Comparison of ENCODE assay signal across 9 mouse cellular contexts in genomic region chr15:99055040-99055439, GRCm38 (mm10). TPM values are rescaled to one million over a fixed set of nuclear protein-coding genes. Genes with fewer than 3 reads are reported as not detected.
DNase-seq lines count a peak whose midpoint lies in the region; ATAC-seq and TF ChIP-seq lines count a peak whose summit lies in the region.
"Had no signal": no experiment of that assay in that cellular context is flagged by ENCODE, and none has a peak within 500 bp of the region (broad histone marks: within the 10 kb centered on the region; RNA-seq: fewer than 3 reads in every experiment).

Gene Prph, plus strand, starts transcription at chr15:99055174.

- no peaks in the 10 kb centered on the region for H3K36me3 ChIP-seq in kidney, postnatal 0 days (ENCODE audit: insufficient read depth, low read length)
- H3K36me3 ChIP-seq in embryonic facial prominence, embryonic 14.5 days (ENCODE audit: control insufficient read depth, insufficient read depth, low read length), result no peaks in the 10 kb centered on the region
- no peaks in the 10 kb centered on the region for H3K36me3 ChIP-seq in intestine, embryonic 14.5 days (ENCODE audit: control insufficient read depth, insufficient read depth, low read length)
- H3K36me3 ChIP-seq in midbrain, postnatal 0 days (ENCODE audit: insufficient read depth, low read length), result no peaks in the 10 kb centered on the region

- 4% methylated on average over 30 of the region's 30 CpGs for WGBS in kidney, postnatal 0 days
- WGBS in embryonic facial prominence, embryonic 14.5 days, result under 1% methylated on average over 16 of the region's 30 CpGs
- WGBS in intestine, embryonic 14.5 days, result 2% methylated on average over 25 of the region's 30 CpGs
- 1% methylated on average over 29 of the region's 30 CpGs for WGBS in midbrain, postnatal 0 days

- peak within 1 kb of the TSS; percentile 35; the same call in 1 of the 2 replicates for H3K9ac ChIP-seq in kidney, postnatal 0 days (ENCODE audit: low read depth, low read length)
- peak within 1 kb of the TSS; percentile 40 for H3K9ac ChIP-seq in embryonic facial prominence, embryonic 14.5 days (ENCODE audit: low read depth, low read length)
- peak within 1 kb of the TSS; percentile 25; the same call in 1 of the 2 replicates for H3K9ac ChIP-seq in intestine, embryonic 14.5 days (ENCODE audit: low read length)
- H3K9ac ChIP-seq in midbrain, postnatal 0 days (replicated peaks; ENCODE audit: low read length, poor library complexity, severe bottlenecking), result no peak within 1 kb of the TSS

- no peaks in the 10 kb centered on the region for H3K9me3 ChIP-seq in kidney, postnatal 0 days (replicated peaks; ENCODE audit: low read length)
- no peaks in the 10 kb centered on the region for H3K9me3 ChIP-seq in embryonic facial prominence, embryonic 14.5 days (ENCODE audit: control insufficient read depth, low read length)
- no peaks in the 10 kb centered on the region for H3K9me3 ChIP-seq in intestine, embryonic 14.5 days (ENCODE audit: control insufficient read depth, low read length)
- H3K9me3 ChIP-seq in midbrain, postnatal 0 days (ENCODE audit: low read length), result no peaks in the 10 kb centered on the region

- no peak for TF ChIP-seq CTCF in kidney, postnatal 0 days (IDR thresholded peaks at IDR 0.05; ENCODE audit: low read depth)
- no peak for TF ChIP-seq CTCF in midbrain, postnatal 0 days (IDR thresholded peaks at IDR 0.05)

- peaks cover 20% of the 10 kb centered on the region; the same call in 1 of the 2 replicates for H3K4me1 ChIP-seq in kidney, postnatal 0 days (replicated peaks; ENCODE audit: insufficient read depth, low read length)
- H3K4me1 ChIP-seq in embryonic facial prominence, embryonic 14.5 days (ENCODE audit: control insufficient read depth, insufficient read depth, low read length), result peaks cover 7% of the 10 kb centered on the region
- peaks cover 12% of the 10 kb centered on the region for H3K4me1 ChIP-seq in intestine, embryonic 14.5 days (replicated peaks; ENCODE audit: control insufficient read depth, insufficient read depth, low read length)
- 0 out of 2 replicates have a peak, but pooled peaks cover 4% of the 10 kb centered on the region for H3K4me1 ChIP-seq in midbrain, postnatal 0 days (ENCODE audit: insufficient read depth, low read length)

- no peak for ATAC-seq in kidney, postnatal 0 days (replicated peaks; ENCODE audit: low FRiP score, low read depth)
- ATAC-seq in embryonic facial prominence, embryonic 14.5 days (ENCODE audit: low read depth), result no peak
- no peak for ATAC-seq in intestine, embryonic 14.5 days (replicated peaks; ENCODE audit: low FRiP score, low TSS enrichment, low read depth)
- ATAC-seq in midbrain, postnatal 0 days (ENCODE audit: low FRiP score), result no peak
- ATAC-seq in monocyte, adult 5-6 weeks (replicated peaks; ENCODE audit: insufficient number of reproducible peaks, low FRiP score, low TSS enrichment, poor library complexity, severe bottlenecking), result no peak

- no peak within 1 kb of the TSS for H3K27ac ChIP-seq in kidney, postnatal 0 days
- no peak within 1 kb of the TSS for H3K27ac ChIP-seq in embryonic facial prominence, embryonic 14.5 days (replicated peaks; ENCODE audit: low read depth, low read length)
- no peak within 1 kb of the TSS for H3K27ac ChIP-seq in intestine, embryonic 14.5 days (ENCODE audit: low read depth)
- no peak within 1 kb of the TSS for H3K27ac ChIP-seq in midbrain, postnatal 0 days (ENCODE audit: low read depth, low read length)

- no peak for DNase-seq in kidney, postnatal 0 days (ENCODE audit: low spot score)
- no peak for DNase-seq in kidney, adult 8-10 months
- no peak for DNase-seq in embryonic facial prominence, embryonic 14.5 days (ENCODE audit: low spot score)
- DNase-seq in intestine, embryonic 14.5 days (ENCODE audit: low spot score), result no peak
- no peak for DNase-seq in midbrain, postnatal 0 days (ENCODE audit: low spot score)
- DNase-seq in spleen, postnatal 36 days (ENCODE audit: low spot score in 2 of 2), result no peak
- no peak for DNase-seq in spleen, postnatal 14 days (ENCODE audit: low spot score in 2 of 2)
- DNase-seq: layer of hippocampus, postnatal 36 days had no signal

- peaks cover 47% of the 10 kb centered on the region for H3K27me3 ChIP-seq in kidney, postnatal 0 days (ENCODE audit: insufficient read depth, low read length)
- H3K27me3 ChIP-seq in embryonic facial prominence, embryonic 14.5 days (replicated peaks; ENCODE audit: control insufficient read depth, insufficient read depth, low read length), result peaks cover 77% of the 10 kb centered on the region
- H3K27me3 ChIP-seq in intestine, embryonic 14.5 days (replicated peaks; ENCODE audit: control insufficient read depth, insufficient read depth, low read length), result peaks cover 70% of the 10 kb centered on the region
- peaks cover 56% of the 10 kb centered on the region for H3K27me3 ChIP-seq in midbrain, postnatal 0 days (ENCODE audit: insufficient read depth, low read length)

- H3K4me3 ChIP-seq in kidney, postnatal 0 days (replicated peaks; ENCODE audit: low read depth, low read length), result peak within 1 kb of the TSS; percentile 31
- H3K4me3 ChIP-seq in embryonic facial prominence, embryonic 14.5 days (ENCODE audit: low read depth, low read length), result peak within 1 kb of the TSS; percentile 32
- peak within 1 kb of the TSS; percentile 28 for H3K4me3 ChIP-seq in intestine, embryonic 14.5 days (ENCODE audit: low read depth, low read length)
- peak within 1 kb of the TSS; percentile 36 for H3K4me3 ChIP-seq in midbrain, postnatal 0 days (ENCODE audit: low read depth, low read length)

- H3K4me2 ChIP-seq in kidney, postnatal 0 days (ENCODE audit: low read length), result peak within 1 kb of the TSS; percentile 63
- H3K4me2 ChIP-seq in embryonic facial prominence, embryonic 14.5 days (ENCODE audit: low read depth, low read length), result peak within 1 kb of the TSS; percentile 72
- H3K4me2 ChIP-seq in intestine, embryonic 14.5 days (ENCODE audit: low read length), result peak within 1 kb of the TSS; percentile 58
- peak within 1 kb of the TSS; percentile 64 for H3K4me2 ChIP-seq in midbrain, postnatal 0 days (ENCODE audit: low read depth, low read length, poor library complexity, severe bottlenecking)

RNA-seq across cellular contexts. Expression of gene Prph, which starts in this region (rescaled TPM):
- 0.26 and 0.82 TPM in 2 replicates for polyA plus RNA-seq in kidney, postnatal 0 days (2015; fragmentation: Nextera tagmentation; extraction: Ambion mirVana)
- 66.3 and 71.0 TPM in 2 replicates for polyA plus RNA-seq in embryonic facial prominence, embryonic 14.5 days (2014; fragmentation: Nextera tagmentation; extraction: Ambion mirVana)
- 54.4 and 56.3 TPM in 2 replicates for polyA plus RNA-seq in intestine, embryonic 14.5 days (2014; fragmentation: Nextera tagmentation; extraction: Ambion mirVana)
- total RNA-seq in midbrain, postnatal 0 days (2014; rRNA removed), result 9.8 and 11.2 TPM in 2 replicates
- 8.0 and 9.1 TPM in 2 replicates for polyA plus RNA-seq in midbrain, postnatal 0 days (2015; fragmentation: Nextera tagmentation; extraction: Ambion mirVana)
- total RNA-seq in monocyte, adult 5-6 weeks (2017), result 1.1 TPM in 1 of 3 replicates, not detected in the others
